Mouse (Mus musculus) forebrain, embryonic 12.5 days (tissue): ENCODE results near the gene Gm5105. TPM values are rescaled to one million over a fixed set of nuclear protein-coding genes. Genes with fewer than 3 reads are reported as not detected.
A peak's percentile ranks its signal among the peaks of the same experiment; 100 is the strongest.

Experiments
- ATAC-seq: fragments of 200-750 bp; cut with Nextera tagmentation; 2 replicates; pipeline ENCODE4 v1.8.0; 2017; ENCODE audit warnings: moderate TSS enrichment; ENCODE audit not compliant: low FRiP score
- H3K27ac ChIP-seq: fragments of 300-500 bp; sonication (generic); 2 replicates; pipeline ENCODE4 v1.5.1; 2016; ENCODE audit warnings: mild to moderate bottlenecking
- H3K27me3 ChIP-seq: fragments of 300-500 bp; sonication (generic); 2 replicates; pipeline ENCODE4 v1.6.1; 2016; ENCODE audit warnings: mild to moderate bottlenecking
- H3K36me3 ChIP-seq: fragments of 300-500 bp; sonication (generic); replicated peaks from 2 replicates; pipeline ENCODE4 v1.6.1; 2016; ENCODE audit warnings: mild to moderate bottlenecking
- H3K4me1 ChIP-seq: fragments of 300-500 bp; sonication (generic); 2 replicates; pipeline ENCODE4 v1.6.1; 2016
- H3K4me2 ChIP-seq: fragments of 300-500 bp; sonication (generic); 2 replicates; pipeline ENCODE4 v1.6.1; 2016; ENCODE audit warnings: mild to moderate bottlenecking, moderate library complexity
- H3K4me3 ChIP-seq: fragments of 300-500 bp; sonication (generic); replicated peaks from 2 replicates; pipeline ENCODE4 v1.5.1; 2016; ENCODE audit warnings: mild to moderate bottlenecking
- H3K9ac ChIP-seq: fragments of 300-500 bp; sonication (generic); 2 replicates; pipeline ENCODE4 v1.6.1; 2016; ENCODE audit warnings: mild to moderate bottlenecking
- H3K9me3 ChIP-seq: fragments of 300-500 bp; sonication (generic); 2 replicates; pipeline ENCODE4 v1.6.1; 2016
- WGBS: fragments of 180-500 bp; shearing (Covaris S2); methylation state at CpG from one replicate; pipeline ENCODE4 v1.1.7; 2016; 5-methylcytosine and 5-hydroxymethylcytosine counted together
- polyA plus RNA-seq: library from polyadenylated mRNA; unstranded; fragments of >200 nt; fragmentation: Nextera tagmentation; extraction: Ambion mirVana; gene quantifications from 2 replicates; pipeline ENCODE4 v1.2.1, GENCODE M21; 2016

The Gm5105 gene
- polyA plus RNA-seq, 1 experiment from 2014 or later = not detected

DNA sequence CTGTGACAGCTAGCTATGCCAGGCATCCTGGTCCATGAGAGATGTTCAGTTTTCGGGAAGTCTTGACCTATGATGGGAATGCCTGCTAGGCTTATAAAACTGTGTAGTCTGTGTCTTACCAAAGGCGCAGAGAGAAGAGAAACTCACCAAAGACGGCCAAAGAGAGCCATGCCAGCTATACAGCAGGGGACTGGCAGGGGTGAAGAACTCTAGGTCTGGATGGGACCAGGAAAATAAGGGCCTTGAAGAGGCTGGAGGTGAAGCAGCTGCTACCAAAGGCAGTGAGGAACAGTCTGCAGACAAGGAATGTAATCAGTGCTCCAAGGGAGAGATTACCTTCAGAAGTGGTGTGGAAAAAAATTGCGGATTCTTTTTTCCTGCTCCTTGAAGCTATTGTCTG is 16.7 kb upstream of the Gm5105 start:
- Histone ChIP-seq H3K27ac (no peak overlapping the region), H3K4me2 (no peak overlapping the region), H3K27me3 (no peaks in the 10 kb centered on the region), H3K9ac (no peak overlapping the region), H3K4me3 (no peak overlapping the region), H3K36me3 (no peaks in the 10 kb centered on the region), H3K9me3 (no peaks in the 10 kb centered on the region), H3K4me1 (no peaks in the 10 kb centered on the region)
- ATAC-seq = no peak
- 62% methylated on average over 4 of the region's 4 CpGs for WGBS

DNA sequence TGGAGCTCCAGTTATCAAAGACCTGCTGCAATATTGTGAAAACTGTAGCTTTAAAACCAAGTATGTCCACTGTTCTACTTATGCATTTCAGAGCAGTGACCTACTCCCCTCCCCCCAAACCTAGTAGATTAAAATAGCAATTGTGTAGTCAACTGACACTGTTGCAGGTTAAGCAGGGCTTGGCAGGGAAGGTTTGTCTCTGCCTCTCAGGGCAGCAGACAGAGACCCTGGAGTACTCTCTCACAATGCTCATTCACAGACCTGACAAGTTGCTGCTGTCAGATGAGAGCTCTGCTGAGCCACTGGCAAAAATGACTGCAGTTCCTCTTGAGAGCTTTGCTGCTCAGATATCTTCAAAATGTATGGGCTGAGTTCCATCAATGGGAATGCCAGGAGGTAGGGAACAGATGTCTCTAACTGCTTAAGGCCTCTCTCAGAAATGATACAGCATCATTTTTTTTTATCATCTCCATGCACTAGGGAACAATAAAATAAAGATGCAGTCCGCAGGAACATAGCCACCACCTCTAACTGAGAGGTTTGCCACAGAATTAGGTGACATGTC is 16.0 kb upstream of the Gm5105 start:
- H3K4me3 ChIP-seq = no peak overlapping the region
- H3K4me2 ChIP-seq = no peak overlapping the region
- ATAC-seq = no peak
- H3K9ac ChIP-seq = no peak overlapping the region
- no peaks in the 10 kb centered on the region for H3K9me3 ChIP-seq
- no peaks in the 10 kb centered on the region for H3K27me3 ChIP-seq
- no peak overlapping the region for H3K27ac ChIP-seq
- 98% methylated on average over 1 of the region's 1 CpGs for WGBS
- H3K36me3 ChIP-seq = no peaks in the 10 kb centered on the region
- H3K4me1 ChIP-seq = no peaks in the 10 kb centered on the region

DNA sequence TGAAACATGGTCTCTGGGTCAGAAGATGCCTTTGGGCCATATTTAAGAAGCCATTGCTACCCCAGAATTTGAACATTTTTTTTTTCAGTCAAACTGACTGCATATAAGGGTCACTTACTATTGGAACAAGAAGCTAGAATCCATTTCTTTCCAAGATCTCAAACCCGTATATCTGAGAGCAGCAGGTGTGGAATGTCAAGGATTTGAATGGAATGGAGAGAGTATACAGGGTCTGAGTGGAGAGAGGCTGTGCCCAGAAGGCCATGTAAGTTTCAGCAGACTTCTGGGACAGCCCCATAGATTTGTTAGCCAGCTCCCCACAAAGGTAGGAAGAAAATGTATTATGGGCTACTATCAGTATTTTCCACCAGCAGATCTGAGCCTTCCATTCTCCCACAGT is 11.5 kb upstream of the Gm5105 start:
- no peak overlapping the region for H3K9ac ChIP-seq
- no peak overlapping the region for H3K27ac ChIP-seq
- 82% methylated on average over 1 of the region's 1 CpGs for WGBS
- H3K9me3 ChIP-seq = no peaks in the 10 kb centered on the region
- ATAC-seq = no peak
- H3K4me3 ChIP-seq = no peak overlapping the region
- no peaks in the 10 kb centered on the region for H3K36me3 ChIP-seq
- no peaks in the 10 kb centered on the region for H3K27me3 ChIP-seq
- H3K4me2 ChIP-seq = no peak overlapping the region
- H3K4me1 ChIP-seq = peaks cover 3% of the 10 kb centered on the region; the same call in 1 of the 2 replicates

DNA sequence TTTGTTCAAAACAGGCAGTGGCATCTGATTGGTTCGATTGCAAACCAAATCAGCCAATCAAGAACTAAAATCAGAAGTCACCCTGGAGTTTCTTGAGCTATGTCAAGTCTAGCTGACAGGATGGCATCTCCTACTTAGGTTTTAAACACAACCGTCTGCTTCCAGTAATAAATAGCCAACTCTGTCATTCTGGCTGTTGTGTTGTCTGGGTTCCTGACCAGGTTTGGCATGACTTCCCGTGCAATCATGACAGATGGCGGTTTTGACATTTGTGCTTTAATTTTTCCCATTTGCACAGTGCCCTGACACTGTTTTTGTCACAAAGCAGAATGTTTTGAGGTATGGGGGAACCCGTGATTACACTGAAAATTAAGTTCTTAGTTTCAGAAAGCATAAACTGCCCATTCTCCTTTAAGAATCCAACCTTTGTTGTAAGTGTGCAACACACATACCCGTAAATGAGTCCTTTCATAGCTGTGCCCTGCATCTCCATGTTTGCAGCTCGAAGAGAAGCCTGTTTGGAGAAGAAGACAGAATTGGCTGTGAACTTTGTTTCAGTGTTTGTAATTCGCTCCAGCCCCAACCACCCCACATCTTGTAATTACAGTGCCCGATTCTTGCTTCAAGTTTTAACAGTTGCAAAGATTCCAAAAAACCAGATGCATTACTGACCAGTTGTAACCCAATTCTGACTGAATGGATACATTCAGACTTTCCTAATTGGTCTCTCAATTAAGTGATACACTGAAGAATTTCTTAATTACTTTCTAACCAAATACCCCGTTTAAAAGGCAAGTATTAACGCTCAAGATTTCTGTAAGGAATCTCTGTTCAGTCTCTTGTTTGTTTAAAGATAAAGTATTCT is 10.5 kb upstream of the Gm5105 start:
- no peak overlapping the region for H3K4me2 ChIP-seq
- H3K9me3 ChIP-seq = no peaks in the 10 kb centered on the region
- H3K27ac ChIP-seq = no peak overlapping the region
- H3K4me1 ChIP-seq = peaks cover 3% of the 10 kb centered on the region; the same call in 1 of the 2 replicates
- H3K4me3 ChIP-seq = no peak overlapping the region
- no peaks in the 10 kb centered on the region for H3K36me3 ChIP-seq
- WGBS = 64% methylated on average over 11 of the region's 11 CpGs
- H3K27me3 ChIP-seq = no peaks in the 10 kb centered on the region
- no peak overlapping the region for H3K9ac ChIP-seq
- ATAC-seq = 0 out of 2 replicates have a peak, but pooled peaks have one; percentile 49

DNA sequence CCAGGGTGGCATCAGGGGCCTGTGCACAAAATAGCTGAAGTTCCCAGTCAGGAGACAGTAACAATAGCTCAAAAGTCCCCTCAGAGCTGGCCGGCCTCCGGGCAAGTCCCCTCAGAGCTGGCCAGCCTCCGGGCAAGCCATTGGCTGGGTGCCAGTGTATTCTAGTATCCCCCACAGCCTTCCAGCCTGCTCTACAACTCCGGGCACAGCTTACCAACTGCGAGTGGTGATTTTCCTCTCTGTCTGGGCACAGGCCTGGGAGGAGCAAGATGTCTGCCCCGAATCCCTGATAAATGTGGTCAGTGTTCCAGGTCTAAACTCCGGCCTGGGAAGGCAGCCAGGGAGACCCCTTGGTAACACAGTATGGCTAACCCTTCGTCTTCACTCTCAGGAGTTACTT is 8.0 kb upstream of the Gm5105 start:
- 77% methylated on average over 8 of the region's 8 CpGs for WGBS
- H3K4me3 ChIP-seq = no peak overlapping the region
- H3K9me3 ChIP-seq = no peaks in the 10 kb centered on the region
- ATAC-seq = 0 out of 2 replicates have a peak, but pooled peaks have one; percentile 30
- H3K4me2 ChIP-seq = no peak overlapping the region
- H3K27me3 ChIP-seq = no peaks in the 10 kb centered on the region
- no peaks in the 10 kb centered on the region for H3K36me3 ChIP-seq
- no peak overlapping the region for H3K9ac ChIP-seq
- no peak overlapping the region for H3K27ac ChIP-seq
- H3K4me1 ChIP-seq = peaks cover 6% of the 10 kb centered on the region; the same call in 1 of the 2 replicates

DNA sequence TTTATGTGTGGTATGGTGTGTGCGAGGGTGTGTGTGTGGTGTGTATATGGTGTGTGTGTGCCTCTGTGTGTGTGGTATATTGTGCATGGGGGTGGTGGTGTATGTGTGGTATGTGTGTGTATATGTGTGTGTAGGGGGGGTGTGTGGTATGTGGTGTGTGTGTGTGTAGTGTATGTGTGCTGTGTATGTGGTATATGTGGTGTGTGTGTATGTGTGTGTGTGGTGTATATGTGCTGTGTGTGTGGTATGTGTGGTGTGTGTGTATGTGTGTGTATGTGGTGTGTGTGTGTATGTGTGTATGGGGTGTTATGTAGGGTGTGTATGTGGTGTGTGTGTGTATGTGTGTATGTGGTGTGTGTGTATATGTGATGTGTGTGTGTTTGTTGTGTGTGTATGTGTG is 7.0 kb upstream of the Gm5105 start:
- no peaks in the 10 kb centered on the region for H3K36me3 ChIP-seq
- no peak overlapping the region for H3K4me3 ChIP-seq
- H3K9me3 ChIP-seq = no peaks in the 10 kb centered on the region
- H3K4me1 ChIP-seq = peaks cover 6% of the 10 kb centered on the region; the same call in 1 of the 2 replicates
- ATAC-seq = 0 out of 2 replicates have a peak, but pooled peaks have one; percentile 16
- WGBS = 100% methylated on average over 1 of the region's 1 CpGs
- H3K9ac ChIP-seq = no peak overlapping the region; the same call in 1 of the 2 replicates
- H3K27me3 ChIP-seq = 0 out of 2 replicates have a peak, but pooled peaks cover 5% of the 10 kb centered on the region
- H3K4me2 ChIP-seq = no peak overlapping the region
- no peak overlapping the region for H3K27ac ChIP-seq

DNA sequence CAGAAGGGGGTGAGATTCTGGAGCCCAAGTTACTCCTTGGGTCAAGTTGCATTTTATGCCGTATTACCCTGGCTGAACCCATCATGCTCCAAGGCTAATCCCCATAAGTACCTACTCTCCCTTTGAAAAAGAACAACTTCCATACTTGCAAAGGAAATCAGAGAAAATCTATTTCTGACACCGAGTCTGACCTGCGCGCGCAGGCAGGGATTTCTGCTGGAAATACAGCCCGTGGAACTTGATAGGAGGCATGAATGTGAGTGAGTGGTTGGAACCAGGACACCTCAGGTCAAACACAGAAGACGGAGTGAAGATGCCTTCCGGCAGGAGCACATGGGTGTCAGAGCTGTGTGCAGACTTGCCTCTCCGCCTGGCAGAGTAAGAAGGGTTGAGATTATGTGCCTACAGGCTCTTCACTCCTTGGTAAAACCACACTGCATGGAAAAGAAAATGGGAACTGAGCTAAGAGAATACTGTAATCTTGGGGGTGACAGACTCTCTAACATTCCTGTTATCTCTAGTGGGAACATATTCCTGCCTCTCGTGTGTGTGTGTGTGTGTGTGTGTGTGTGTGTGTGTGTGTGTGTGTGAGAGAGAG is 4.4 kb upstream of the Gm5105 start:
- Histone ChIP-seq H3K36me3 (no peaks in the 10 kb centered on the region), H3K9ac (no peak overlapping the region), H3K4me2 (no peak overlapping the region), H3K4me1 (peaks cover 7% of the 10 kb centered on the region), H3K27me3 (0 out of 2 replicates have a peak, but pooled peaks cover 9% of the 10 kb centered on the region), H3K27ac (no peak overlapping the region), H3K9me3 (no peaks in the 10 kb centered on the region), H3K4me3 (no peak overlapping the region)
- no peak for ATAC-seq
- 83% methylated on average over 10 of the region's 10 CpGs for WGBS

DNA sequence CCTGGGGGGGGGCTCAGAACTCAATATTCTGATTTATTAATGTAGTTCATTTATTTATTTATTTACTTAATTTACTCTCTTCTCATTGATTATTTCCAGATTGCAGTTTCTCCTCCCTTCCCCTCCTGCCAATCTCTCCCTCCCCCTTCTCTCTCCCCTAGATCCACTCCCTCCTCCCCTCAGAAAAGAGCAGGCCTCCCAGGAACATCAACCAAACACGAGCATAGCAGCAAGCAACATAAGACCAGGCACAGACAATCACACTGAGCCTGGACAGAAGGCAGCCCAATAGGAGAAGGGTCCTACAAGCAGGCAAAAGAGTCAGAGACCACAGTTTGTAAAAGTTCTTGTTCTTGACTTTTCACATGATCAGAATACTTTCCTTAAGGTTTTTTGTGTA is 3.8 kb upstream of the Gm5105 start:
- H3K4me3 ChIP-seq = no peak overlapping the region
- H3K4me2 ChIP-seq = no peak overlapping the region
- H3K27ac ChIP-seq = no peak overlapping the region
- ATAC-seq = no peak
- 0 out of 2 replicates have a peak, but pooled peaks cover 9% of the 10 kb centered on the region for H3K27me3 ChIP-seq
- no peaks in the 10 kb centered on the region for H3K9me3 ChIP-seq
- H3K36me3 ChIP-seq = no peaks in the 10 kb centered on the region
- WGBS = 17% methylated on average over 1 of the region's 1 CpGs
- peaks cover 12% of the 10 kb centered on the region for H3K4me1 ChIP-seq
- no peak overlapping the region for H3K9ac ChIP-seq

DNA sequence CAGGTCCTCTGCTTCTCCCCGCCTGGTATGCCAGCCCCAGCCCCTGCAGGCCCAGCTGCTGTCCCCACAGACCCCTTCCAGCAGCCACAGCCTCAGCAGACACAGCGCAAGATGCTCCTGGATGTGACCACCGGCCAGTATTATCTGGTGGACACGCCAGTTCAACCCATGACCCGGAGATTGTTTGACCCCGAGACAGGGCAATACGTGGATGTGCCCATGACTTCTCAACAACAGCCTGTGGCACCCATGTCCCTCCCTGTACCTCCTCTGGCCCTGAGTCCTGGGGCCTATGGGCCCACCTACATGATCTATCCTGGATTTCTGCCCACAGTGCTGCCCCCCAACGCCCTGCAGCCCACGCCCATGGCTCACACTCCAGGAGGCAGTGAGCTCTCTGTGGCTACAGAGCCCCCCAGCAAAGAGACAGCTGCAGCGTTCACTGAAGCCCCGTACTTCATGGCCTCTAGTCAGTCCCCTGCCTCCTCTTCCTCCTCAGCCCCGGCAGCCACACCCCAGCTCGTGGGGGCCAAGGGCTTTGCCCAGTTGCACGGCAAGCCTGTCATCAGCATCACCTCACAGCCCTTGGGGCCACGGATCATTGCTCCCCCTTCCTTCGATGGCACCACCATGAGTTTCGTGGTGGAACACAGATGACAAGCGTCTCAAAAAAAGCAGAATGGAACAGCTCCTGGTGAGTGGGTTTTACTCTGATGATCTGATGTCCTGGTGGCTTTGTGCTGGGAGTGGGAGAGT is 2.7 kb upstream of the Gm5105 start:
- Histone ChIP-seq H3K27me3 (0 out of 2 replicates have a peak, but pooled peaks cover 9% of the 10 kb centered on the region), H3K9me3 (no peaks in the 10 kb centered on the region), H3K9ac (no peak overlapping the region), H3K4me2 (no peak overlapping the region), H3K27ac (no peak overlapping the region), H3K4me3 (no peak overlapping the region), H3K4me1 (peaks cover 15% of the 10 kb centered on the region), H3K36me3 (no peaks in the 10 kb centered on the region)
- no peak for ATAC-seq
- WGBS = 83% methylated on average over 18 of the region's 18 CpGs

DNA sequence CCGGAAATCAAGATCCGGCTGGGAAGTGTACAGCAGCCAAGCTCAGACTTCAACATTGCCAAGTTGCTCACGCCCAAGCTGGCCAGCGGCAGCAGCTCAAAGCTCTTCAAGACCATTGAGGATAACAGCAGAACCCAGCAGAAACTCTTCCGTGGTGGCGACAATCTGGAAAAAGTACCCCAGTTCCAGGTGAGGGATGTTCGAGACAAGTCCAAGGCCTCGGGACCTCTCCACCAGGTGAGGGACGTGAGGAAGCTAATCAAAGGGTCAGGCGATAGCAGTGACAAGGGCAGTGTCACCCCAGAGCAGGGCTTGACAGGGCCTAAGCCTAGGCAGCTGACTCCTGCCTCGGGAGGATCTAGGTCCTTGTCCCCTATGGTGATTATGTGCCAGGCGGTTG is 915 bp upstream of the Gm5105 start:
- H3K36me3 ChIP-seq = no peaks in the 10 kb centered on the region
- no peak for ATAC-seq

DNA sequence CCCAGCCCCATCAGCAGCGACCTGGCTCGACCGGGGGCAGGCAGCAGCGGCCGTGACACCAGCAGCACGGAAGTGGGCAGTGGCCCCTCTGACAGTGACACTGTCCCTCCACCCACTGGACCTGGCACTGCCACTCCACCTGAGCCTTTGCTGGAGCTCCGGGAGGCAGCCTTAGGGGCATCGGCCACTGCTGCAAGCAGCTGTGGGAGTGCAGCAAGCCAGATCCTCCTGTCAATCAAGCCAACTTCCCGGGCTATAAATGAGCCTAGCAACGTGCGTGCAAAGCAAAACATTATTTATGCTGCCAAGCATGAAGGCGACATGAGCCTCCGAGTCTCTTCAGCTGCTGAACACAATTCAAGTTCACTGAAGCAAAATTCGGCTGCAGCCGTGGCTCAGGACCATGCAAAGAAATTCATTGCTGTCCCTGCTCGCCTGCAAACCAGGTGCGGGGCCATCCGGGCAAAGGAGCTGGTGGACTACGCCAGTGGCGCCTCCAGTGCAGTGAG is 786 bp downstream of the Gm5105 start:
- H3K27me3 ChIP-seq = 0 out of 2 replicates have a peak, but pooled peaks cover 9% of the 10 kb centered on the region
- ATAC-seq = 0 out of 2 replicates have a peak, but pooled peaks have one; percentile 51
- H3K36me3 ChIP-seq = no peaks in the 10 kb centered on the region

More for the DNA sequence above, 915 bp upstream of the Gm5105 start:
- H3K27ac ChIP-seq = no peak overlapping the region
- no peak overlapping the region for H3K4me2 ChIP-seq
- H3K27me3 ChIP-seq = 0 out of 2 replicates have a peak, but pooled peaks cover 9% of the 10 kb centered on the region
- no peak overlapping the region for H3K9ac ChIP-seq
- no peak overlapping the region for H3K4me3 ChIP-seq
- H3K4me1 ChIP-seq = peaks cover 20% of the 10 kb centered on the region
- WGBS = 94% methylated on average over 12 of the region's 12 CpGs
- no peaks in the 10 kb centered on the region for H3K9me3 ChIP-seq

More for the DNA sequence above, 786 bp downstream of the Gm5105 start:
- H3K4me1 ChIP-seq = peaks cover 20% of the 10 kb centered on the region
- H3K4me3 ChIP-seq = no peak overlapping the region
- H3K4me2 ChIP-seq = no peak overlapping the region
- H3K9me3 ChIP-seq = no peaks in the 10 kb centered on the region
- WGBS = 78% methylated on average over 20 of the region's 20 CpGs
- H3K27ac ChIP-seq = no peak overlapping the region
- H3K9ac ChIP-seq = no peak overlapping the region
